ENCODE assay signal across 10 mouse cellular contexts in genomic region chr14:31433126-31433525, GRCm38 (mm10). TPM values are rescaled to one million over a fixed set of nuclear protein-coding genes. Genes with fewer than 3 reads are reported as not detected.
A peak's percentile ranks its signal among the peaks of the same experiment; 100 is the strongest.
DNase-seq lines count a peak whose midpoint lies in the region; ATAC-seq and TF ChIP-seq lines count a peak whose summit lies in the region.
"Had no signal": no experiment of that assay in that cellular context is flagged by ENCODE, and none has a peak within 500 bp of the region (broad histone marks: within the 10 kb centered on the region; RNA-seq: fewer than 3 reads in every experiment).

No protein-coding gene starts in this region.

- H3K9me3 ChIP-seq in midbrain, postnatal 0 days (ENCODE audit: low read length), result no peaks in the 10 kb centered on the region
- no peaks in the 10 kb centered on the region for H3K9me3 ChIP-seq in midbrain, embryonic 10.5 days (replicated peaks)
- no peaks in the 10 kb centered on the region for H3K9me3 ChIP-seq in intestine, embryonic 14.5 days (ENCODE audit: control insufficient read depth, low read length)
- H3K9me3 ChIP-seq in neural tube, embryonic 15.5 days (replicated peaks), result no peaks in the 10 kb centered on the region
- H3K9me3 ChIP-seq: G1E; megakaryocyte, embryonic 14.5 days had no signal

- H3K9ac ChIP-seq in heart, adult 2 months (ENCODE audit: low read depth, low read length), result no peak overlapping the region
- H3K9ac ChIP-seq in midbrain, postnatal 0 days (replicated peaks; ENCODE audit: low read length, poor library complexity, severe bottlenecking), result no peak overlapping the region
- H3K9ac ChIP-seq in intestine, embryonic 14.5 days (ENCODE audit: low read length), result no peak overlapping the region
- no peak overlapping the region for H3K9ac ChIP-seq in neural tube, embryonic 15.5 days (replicated peaks)

- intact Hi-C loops in heart, adult 2 months (cut with DNase I), result no loop called here
- intact Hi-C loops in heart, postnatal 10 days (cut with DNase I), result no loop called here

- H3K4me3 ChIP-seq in heart, adult 2 months, result no peak overlapping the region; the same call in 1 of the 2 replicates
- H3K4me3 ChIP-seq in midbrain, postnatal 0 days (ENCODE audit: low read depth, low read length), result no peak overlapping the region
- H3K4me3 ChIP-seq in midbrain, embryonic 10.5 days, result no peak overlapping the region
- no peak overlapping the region for H3K4me3 ChIP-seq in intestine, embryonic 14.5 days (ENCODE audit: low read depth, low read length)
- no peak overlapping the region for H3K4me3 ChIP-seq in neural tube, embryonic 15.5 days (replicated peaks)

- no peak for TF ChIP-seq CTCF in heart, adult 2 months (IDR thresholded peaks at IDR 0.05)
- TF ChIP-seq CTCF in midbrain, postnatal 0 days (IDR thresholded peaks at IDR 0.05), result no peak

- no peak for ATAC-seq in midbrain, postnatal 0 days (ENCODE audit: low FRiP score)
- no peak for ATAC-seq in intestine, embryonic 14.5 days (replicated peaks; ENCODE audit: low FRiP score, low TSS enrichment, low read depth)
- no peak for ATAC-seq in neural tube, embryonic 15.5 days (ENCODE audit: low FRiP score)

- H3K4me1 ChIP-seq in heart, adult 2 months (ENCODE audit: control insufficient read depth, insufficient read depth, low read length), result peaks cover 25% of the 10 kb centered on the region
- peaks cover 12% of the 10 kb centered on the region for H3K4me1 ChIP-seq in midbrain, postnatal 0 days (ENCODE audit: insufficient read depth, low read length)
- H3K4me1 ChIP-seq in midbrain, embryonic 10.5 days, result peaks cover 30% of the 10 kb centered on the region
- peaks cover 23% of the 10 kb centered on the region for H3K4me1 ChIP-seq in intestine, embryonic 14.5 days (replicated peaks; ENCODE audit: control insufficient read depth, insufficient read depth, low read length)
- peaks cover 53% of the 10 kb centered on the region for H3K4me1 ChIP-seq in neural tube, embryonic 15.5 days

- H3K4me2 ChIP-seq in midbrain, postnatal 0 days (ENCODE audit: low read depth, low read length, poor library complexity, severe bottlenecking), result peak overlapping the region; percentile 78; the same call in 1 of the 2 replicates
- H3K4me2 ChIP-seq in intestine, embryonic 14.5 days (ENCODE audit: low read length), result no peak overlapping the region
- H3K4me2 ChIP-seq in neural tube, embryonic 15.5 days, result peak overlapping the region; percentile 72

- WGBS in heart, adult 2 months, result 46% methylated on average over 5 of the region's 5 CpGs
- 76% methylated on average over 5 of the region's 5 CpGs for WGBS in midbrain, postnatal 0 days
- 70% methylated on average over 5 of the region's 5 CpGs for WGBS in midbrain, embryonic 10.5 days
- WGBS in intestine, embryonic 14.5 days, result 60% methylated on average over 5 of the region's 5 CpGs
- WGBS in neural tube, embryonic 15.5 days, result 73% methylated on average over 5 of the region's 5 CpGs

- peaks cover 15% of the 10 kb centered on the region for H3K36me3 ChIP-seq in heart, adult 2 months (ENCODE audit: control insufficient read depth, insufficient read depth, low read length)
- H3K36me3 ChIP-seq in midbrain, postnatal 0 days (ENCODE audit: insufficient read depth, low read length), result peaks cover 5% of the 10 kb centered on the region
- H3K36me3 ChIP-seq in midbrain, embryonic 10.5 days, result 0 out of 2 replicates have a peak, but pooled peaks cover 3% of the 10 kb centered on the region
- H3K36me3 ChIP-seq in intestine, embryonic 14.5 days (ENCODE audit: control insufficient read depth, insufficient read depth, low read length), result no peaks in the 10 kb centered on the region
- H3K36me3 ChIP-seq in neural tube, embryonic 15.5 days, result peaks cover 16% of the 10 kb centered on the region
- H3K36me3 ChIP-seq: G1E had no signal

- peak overlapping the region; percentile 84 for H3K27ac ChIP-seq in heart, adult 2 months
- H3K27ac ChIP-seq in midbrain, postnatal 0 days (ENCODE audit: low read depth, low read length), result no peak overlapping the region
- no peak overlapping the region for H3K27ac ChIP-seq in midbrain, embryonic 10.5 days (replicated peaks)
- peak overlapping the region; percentile 35; the same call in 1 of the 2 replicates for H3K27ac ChIP-seq in intestine, embryonic 14.5 days (ENCODE audit: low read depth)
- H3K27ac ChIP-seq in neural tube, embryonic 15.5 days (replicated peaks), result no peak overlapping the region

- no peak for TF ChIP-seq POLR2A in heart, adult 2 months (IDR thresholded peaks at IDR 0.05; ENCODE audit: insufficient read depth, low read depth, low read length)

- no peak for TF ChIP-seq EP300 in heart, adult 2 months (IDR thresholded peaks at IDR 0.05; ENCODE audit: insufficient read depth, low read depth, low read length)

- no peak for DNase-seq in heart, adult 2 months
- no peak for DNase-seq in heart, postnatal 10 days
- no peak for DNase-seq in midbrain, postnatal 0 days (ENCODE audit: low spot score)
- no peak for DNase-seq in midbrain, embryonic 10.5 days (ENCODE audit: low spot score)
- DNase-seq in intestine, embryonic 14.5 days (ENCODE audit: low spot score), result no peak
- no peak for DNase-seq in right cerebral cortex, adult 18-20 months
- DNase-seq in urinary bladder, postnatal 14 days (ENCODE audit: low spot score), result no peak

- H3K27me3 ChIP-seq in heart, adult 2 months (ENCODE audit: control insufficient read depth, insufficient read depth, low read length), result no peaks in the 10 kb centered on the region
- H3K27me3 ChIP-seq in midbrain, postnatal 0 days (ENCODE audit: insufficient read depth, low read length), result no peaks in the 10 kb centered on the region
- H3K27me3 ChIP-seq in midbrain, embryonic 10.5 days (ENCODE audit: low read depth, poor library complexity, severe bottlenecking), result peaks cover 43% of the 10 kb centered on the region
- no peaks in the 10 kb centered on the region for H3K27me3 ChIP-seq in intestine, embryonic 14.5 days (replicated peaks; ENCODE audit: control insufficient read depth, insufficient read depth, low read length)
- no peaks in the 10 kb centered on the region for H3K27me3 ChIP-seq in neural tube, embryonic 15.5 days (replicated peaks)

- H3K79me2 ChIP-seq in heart, adult 2 months (replicated peaks; ENCODE audit: control insufficient read depth, insufficient read depth, low read length), result 0 out of 2 replicates have a peak, but pooled peaks cover 2% of the 10 kb centered on the region

RNA-seq across cellular contexts. Expression of gene Sh3bp5, which starts 2.8 kb away (rescaled TPM):
- total RNA-seq in heart, adult 2 months (2021), result 10 to 100 TPM; 51.0 to 58.3 TPM
- polyA plus RNA-seq in heart, adult 2 months (2012; rRNA removed), result 27.0 and 37.1 TPM in 2 replicates
- 10 to 100 TPM; 59.7 to 65.1 TPM for total RNA-seq in heart, postnatal 10 days (2021)
- total RNA-seq in midbrain, postnatal 0 days (2014; rRNA removed), result 61.7 and 76.5 TPM in 2 replicates
- polyA plus RNA-seq in midbrain, postnatal 0 days (2015; fragmentation: Nextera tagmentation; extraction: Ambion mirVana), result 141 and 165 TPM in 2 replicates
- polyA plus RNA-seq in midbrain, embryonic 10.5 days (2016; fragmentation: Nextera tagmentation; extraction: Ambion mirVana), result 17.3 and 22.8 TPM in 2 replicates
- 10.6 and 10.7 TPM in 2 replicates for polyA plus RNA-seq in intestine, embryonic 14.5 days (2014; fragmentation: Nextera tagmentation; extraction: Ambion mirVana)
- 131 and 150 TPM in 2 replicates for polyA plus RNA-seq in neural tube, embryonic 15.5 days (2015; fragmentation: Nextera tagmentation; extraction: Ambion mirVana)

Comparison
In these comparisons a context has a peak if more than half of its experiments do, and no peak if none do; other contexts are left out.
1. H3K27ac ChIP-seq: peak in heart, adult 2 months (single experiment) and intestine, embryonic 14.5 days (single experiment); none in midbrain, postnatal 0 days (single experiment), midbrain, embryonic 10.5 days (single experiment) and neural tube, embryonic 15.5 days (single experiment).